Mouse (Mus musculus): ENCODE data around the gene Arvcf. TPM values are rescaled to one million over a fixed set of nuclear protein-coding genes. Genes with fewer than 3 reads are reported as not detected.

The Arvcf gene
- total RNA-seq, 2 experiments from 2014 or later: 33.2 to 38.6 TPM

DNA sequence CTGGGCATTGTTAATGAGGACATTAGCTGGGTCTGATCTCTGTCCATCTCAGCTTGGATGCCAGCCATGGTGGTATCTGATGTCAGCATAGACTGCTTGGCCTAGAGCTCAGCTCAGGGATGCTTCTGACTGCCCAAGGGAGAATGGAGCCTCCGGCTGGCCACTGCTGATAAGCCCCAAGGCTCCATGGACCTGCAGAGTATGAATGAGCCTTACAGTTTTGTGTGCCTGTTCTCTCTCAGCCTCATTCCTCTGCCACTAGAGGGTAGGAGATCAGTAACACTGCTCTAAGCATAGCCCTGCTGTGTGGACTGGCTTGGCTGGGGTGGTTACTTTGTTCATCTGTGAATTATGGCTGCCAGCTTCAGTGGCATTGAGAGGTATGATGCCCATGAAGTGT is 5.1 kb downstream of the Arvcf start:
- no peak for DNase-seq (ENCODE audit: low spot score in 2 of 2)

- DNase-seq (ENCODE audit: low spot score in 2 of 2): no peak
Measured at GRCm38 (mm10) chr16:18356961-18357360, 9.0 kb downstream of the Arvcf start.

GRCm38 (mm10) chr16:18357977-18358376 is 10.0 kb downstream of the Arvcf start:
- no peak for DNase-seq (ENCODE audit: low spot score in 2 of 2)

- DNase-seq (ENCODE audit: low spot score in 2 of 2): no peak
Measured at GRCm38 (mm10) chr16:18360151-18360805, 12.3 kb downstream of the Arvcf start.

DNA sequence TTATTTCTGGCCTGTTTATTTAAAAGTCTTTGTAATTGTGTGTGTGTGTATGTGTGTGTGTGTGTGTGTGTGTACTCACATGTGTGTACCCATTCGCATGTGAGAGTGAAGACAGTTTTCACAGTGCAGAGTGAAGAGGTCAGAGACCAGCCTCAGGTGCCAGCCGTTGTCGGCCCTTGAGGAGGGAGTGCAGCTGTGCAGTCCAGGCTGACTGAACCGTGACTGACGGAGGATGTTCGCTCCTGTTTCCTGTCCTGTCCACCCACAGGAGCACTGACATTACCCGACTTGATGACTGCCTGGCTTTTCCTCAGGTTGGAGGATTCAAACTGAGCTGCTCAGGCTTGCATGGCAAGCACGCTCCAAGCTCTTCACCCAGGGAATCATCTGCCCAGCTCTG is 15.0 kb downstream of the Arvcf start:
- DNase-seq (ENCODE audit: low spot score in 2 of 2): no peak

DNA sequence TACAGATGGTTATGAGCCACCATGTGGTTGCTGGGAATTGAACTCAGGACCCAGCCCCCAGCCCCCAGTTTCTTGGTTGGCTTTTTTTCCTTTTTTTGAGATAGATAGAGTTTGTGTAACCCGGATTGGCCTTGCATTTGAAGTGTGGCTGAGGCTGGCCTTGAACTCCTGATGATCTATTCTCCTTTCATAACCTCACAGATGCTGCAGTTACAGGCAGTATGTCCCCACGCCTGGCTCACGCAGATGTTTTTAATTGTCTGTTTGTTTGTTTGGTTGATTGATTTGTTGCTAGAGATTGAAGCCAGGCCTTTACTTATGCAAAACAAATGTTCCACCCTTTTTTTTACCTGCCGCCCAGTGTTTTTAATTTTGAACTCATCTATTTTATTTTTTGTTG is 18.9 kb downstream of the Arvcf start:
- DNase-seq (ENCODE audit: low spot score in 2 of 2): no peak

DNA sequence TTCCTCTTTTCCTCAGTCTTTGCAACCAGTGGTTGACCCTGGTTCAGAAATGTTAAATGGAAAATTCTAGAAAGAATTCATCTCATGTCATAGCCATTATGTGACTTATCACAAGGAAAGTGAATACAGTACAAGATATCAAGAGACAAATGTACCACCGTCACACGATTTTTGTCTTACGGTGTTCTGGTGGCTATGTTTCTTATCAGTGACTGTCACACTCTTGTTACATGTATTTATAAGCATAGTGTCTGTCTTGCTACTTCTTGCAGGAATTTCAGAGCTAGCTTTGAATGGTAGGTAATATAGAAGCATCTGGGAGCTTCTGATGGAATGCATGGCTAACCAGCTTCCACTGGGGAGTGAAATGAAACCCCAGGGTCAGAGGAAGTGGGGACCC is 22.2 kb downstream of the Arvcf start:
- no peak for DNase-seq (ENCODE audit: low spot score in 2 of 2)

- no peak for DNase-seq (ENCODE audit: low spot score in 2 of 2)
Measured at GRCm38 (mm10) chr16:18373632-18374031, 25.6 kb downstream of the Arvcf start.

GRCm38 (mm10) chr16:18376297-18376954 is 28.4 kb downstream of the Arvcf start:
- DNase-seq (ENCODE audit: low spot score in 2 of 2): no peak

DNA sequence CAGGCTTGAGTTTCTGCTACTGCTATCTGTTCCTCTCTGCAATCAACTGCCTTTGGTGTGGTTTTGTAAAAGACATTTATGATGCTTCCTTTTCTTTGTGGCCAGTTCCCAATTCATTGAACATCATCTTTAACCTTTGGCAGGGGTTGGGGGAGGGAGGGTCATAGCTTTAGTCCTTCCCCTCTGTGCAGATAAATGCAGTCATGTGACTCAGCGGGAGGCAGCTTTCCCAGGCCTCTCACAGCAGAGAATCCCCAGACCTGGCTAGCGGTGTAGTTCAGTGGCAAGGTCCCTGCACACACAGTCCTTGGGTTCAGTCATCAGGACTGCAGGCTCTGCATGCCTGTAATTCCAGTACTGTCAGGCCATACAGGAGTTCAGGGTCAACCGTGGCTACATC is 29.2 kb downstream of the Arvcf start:
- no peak for DNase-seq (ENCODE audit: low spot score in 2 of 2)

GRCm38 (mm10) chr16:18378489-18378888 is 30.5 kb downstream of the Arvcf start:
- DNase-seq (ENCODE audit: low spot score in 2 of 2): no peak

DNA sequence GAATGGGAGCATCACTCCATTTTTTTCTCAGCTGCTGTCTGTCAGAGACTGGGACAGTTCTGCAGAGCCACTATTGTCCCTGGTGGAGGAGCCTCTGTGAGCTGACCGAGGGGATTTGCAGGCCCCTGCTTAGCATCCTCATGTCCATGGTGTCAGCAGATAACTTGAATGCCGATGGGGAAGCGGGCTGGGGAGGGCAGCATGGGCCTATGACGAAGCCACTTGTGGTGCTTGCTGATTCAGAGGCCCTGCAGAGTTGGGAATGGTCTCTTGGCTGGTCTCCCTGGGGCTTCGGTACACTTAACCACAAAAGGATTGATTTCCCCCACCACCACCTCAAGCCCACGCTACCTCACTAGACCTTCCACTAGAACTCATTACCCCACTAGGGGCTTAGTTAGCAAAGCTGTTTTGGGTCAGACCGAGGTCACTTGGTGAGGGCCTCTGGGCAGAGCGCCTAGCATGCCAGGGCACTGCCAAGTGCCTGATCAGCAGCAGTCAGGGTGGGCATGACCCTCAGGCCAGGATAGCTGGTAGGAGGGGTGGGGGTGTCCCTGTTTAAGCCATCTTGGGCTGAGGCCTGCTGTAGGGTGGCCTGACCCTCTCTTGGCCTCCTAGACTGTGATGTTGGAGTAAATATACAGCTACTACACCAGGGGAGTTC is 31.5 kb downstream of the Arvcf start:
- no peak for DNase-seq (ENCODE audit: low spot score in 2 of 2)

GRCm38 (mm10) chr16:18380495-18381063 is 32.6 kb downstream of the Arvcf start:
- DNase-seq (ENCODE audit: low spot score in 2 of 2): no peak

DNA sequence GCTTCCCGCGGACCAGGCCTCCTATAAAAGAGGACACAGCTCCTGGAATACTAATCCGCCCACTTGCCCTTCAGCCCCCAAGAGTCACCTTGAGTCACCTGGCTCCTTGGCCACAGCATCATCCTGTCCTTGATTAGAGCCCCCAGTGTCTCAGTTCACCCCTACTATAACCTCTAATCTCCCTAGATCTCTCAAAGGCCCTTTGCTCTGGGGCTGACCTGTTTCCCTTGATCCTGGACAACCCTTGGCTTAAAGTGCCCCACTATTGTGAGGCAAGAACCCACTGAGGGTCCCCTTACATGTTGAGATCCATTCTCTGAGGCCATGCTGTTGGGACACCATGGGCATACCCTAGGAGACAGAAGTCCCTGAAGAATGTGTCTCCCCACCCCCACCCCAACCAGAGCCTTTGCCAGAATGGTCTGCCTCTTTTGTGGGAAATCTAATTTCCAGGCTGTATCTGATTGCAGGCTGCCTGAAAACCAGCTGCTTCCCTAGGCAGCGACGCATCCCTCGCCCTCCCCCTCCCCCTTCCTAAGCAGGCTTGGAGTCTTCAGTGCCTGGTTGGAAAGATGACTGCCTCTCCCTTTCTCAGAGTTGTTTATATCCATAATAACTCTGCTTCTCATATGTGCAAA is 33.8 kb downstream of the Arvcf start:
- DNase-seq (ENCODE audit: low spot score in 2 of 2): no peak

DNA sequence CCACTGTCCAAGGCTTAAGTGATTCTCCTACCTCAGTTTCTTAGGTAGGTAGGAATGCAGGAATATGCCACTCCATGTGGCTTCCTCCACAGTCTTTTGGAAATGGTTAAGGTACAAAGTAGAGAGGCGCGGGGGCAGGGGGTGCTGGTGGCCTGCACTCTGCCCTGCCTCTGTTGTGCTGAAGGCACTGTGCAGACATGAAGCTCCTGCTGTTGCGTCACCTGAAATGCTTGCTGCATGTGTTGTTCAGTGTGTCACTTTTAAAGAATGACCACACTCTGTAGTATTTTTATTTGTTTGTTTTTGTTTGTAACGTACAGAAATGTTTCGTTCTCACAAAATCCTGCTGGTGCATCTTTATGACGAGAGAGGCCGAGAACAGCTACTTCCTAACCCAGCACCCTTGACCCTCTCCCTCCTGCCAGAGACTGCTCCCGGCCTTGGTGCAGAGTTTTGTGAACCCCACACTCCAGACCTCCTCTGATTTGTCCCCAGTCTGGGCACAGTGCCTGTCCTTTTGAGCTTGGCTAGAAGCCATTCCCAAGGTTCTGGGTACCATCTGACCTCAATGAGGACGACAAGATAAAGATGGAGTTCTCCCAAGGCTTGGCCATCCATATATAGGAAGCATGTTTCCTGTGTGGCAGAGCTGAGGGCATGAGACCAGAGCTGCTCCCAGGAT is 35.2 kb downstream of the Arvcf start:
- DNase-seq (ENCODE audit: low spot score in 2 of 2): no peak

DNA sequence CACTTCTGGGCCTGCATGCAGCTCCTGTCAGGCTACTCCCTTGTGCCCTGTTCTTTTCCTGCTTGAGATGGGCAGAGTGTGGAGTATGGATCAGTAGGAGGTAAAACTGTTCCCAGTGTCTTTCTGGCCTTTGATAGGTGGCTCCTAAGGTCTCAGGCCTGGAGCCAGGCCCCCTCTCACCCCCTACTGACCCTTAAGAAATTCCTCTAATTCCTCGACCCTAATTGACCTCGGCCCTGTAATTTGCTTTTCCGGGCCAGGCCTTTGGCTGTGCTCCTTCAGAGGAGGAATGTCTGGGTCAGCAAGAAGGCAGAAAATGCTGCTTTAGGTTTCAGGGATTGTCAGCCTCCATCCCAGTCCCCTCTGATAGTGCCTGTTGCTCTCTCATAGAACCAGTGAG is 35.8 kb downstream of the Arvcf start:
- no peak for DNase-seq (ENCODE audit: low spot score in 2 of 2)

DNA sequence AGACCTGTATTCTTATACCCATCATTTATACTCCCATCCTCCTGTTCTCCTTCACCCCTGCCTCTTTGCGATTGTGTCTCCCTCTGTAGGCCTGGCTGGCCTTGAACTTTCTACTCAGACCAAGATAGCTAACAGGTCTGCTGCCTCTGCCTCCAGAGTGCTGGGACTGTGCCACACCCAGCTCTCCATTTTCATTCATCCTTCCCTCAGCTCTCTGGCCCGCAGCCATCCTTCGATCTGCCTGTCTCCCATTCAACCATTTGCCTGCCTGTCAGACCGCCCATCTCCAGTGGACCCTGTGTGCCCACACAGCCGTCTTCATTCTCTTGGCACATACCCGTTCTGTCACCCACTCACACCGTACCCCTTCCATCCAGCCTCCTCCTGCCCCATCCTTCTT is 36.2 kb downstream of the Arvcf start:
- DNase-seq (ENCODE audit: low spot score in 2 of 2): peak in 1 of 2 experiments; percentile 59

DNA sequence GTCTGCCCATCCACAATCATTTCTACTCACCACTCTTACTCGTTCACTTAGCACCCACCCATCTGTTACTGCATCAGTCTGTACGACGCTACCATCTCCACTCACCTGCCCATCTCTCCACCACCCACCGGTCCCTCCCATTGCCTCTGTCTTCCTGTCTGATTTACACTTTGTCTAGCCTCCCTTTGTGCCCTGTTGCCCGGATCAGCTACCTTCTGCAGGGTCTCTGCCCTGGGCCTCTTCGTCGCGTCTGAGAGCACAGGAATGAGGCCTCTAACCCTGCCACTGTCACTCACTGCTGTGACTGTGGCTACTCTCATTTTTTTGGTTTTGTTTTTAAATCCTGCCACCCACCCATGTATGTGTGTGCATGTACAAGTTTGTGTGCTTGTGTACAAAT is 36.7 kb downstream of the Arvcf start:
- no peak for DNase-seq (ENCODE audit: low spot score in 2 of 2)

- no peak for DNase-seq (ENCODE audit: low spot score in 2 of 2)
Measured at GRCm38 (mm10) chr16:18385411-18385810, 37.4 kb downstream of the Arvcf start.

GRCm38 (mm10) chr16:18386451-18386850 is 38.5 kb downstream of the Arvcf start:
- DNase-seq (ENCODE audit: low spot score in 2 of 2): no peak

GRCm38 (mm10) chr16:18386972-18387371 is 39.0 kb downstream of the Arvcf start:
- DNase-seq (ENCODE audit: low spot score in 2 of 2): no peak

All from layer of hippocampus, adult 18-20 months (tissue).